Mouse (Mus musculus): ENCODE results near the gene Vapb. TPM values are rescaled to one million over a fixed set of nuclear protein-coding genes. Genes with fewer than 3 reads are reported as not detected.
"Not testable (repeated sequence)": the region's sequence is repeated elsewhere in the genome, so short reads cannot be mapped to it uniquely, and the experiment has no call there.

Gene Vapb
- polyA plus RNA-seq (2015; fragmentation: Nextera tagmentation; extraction: Ambion mirVana) = 2.9 and 5.1 TPM in 2 replicates

DNA sequence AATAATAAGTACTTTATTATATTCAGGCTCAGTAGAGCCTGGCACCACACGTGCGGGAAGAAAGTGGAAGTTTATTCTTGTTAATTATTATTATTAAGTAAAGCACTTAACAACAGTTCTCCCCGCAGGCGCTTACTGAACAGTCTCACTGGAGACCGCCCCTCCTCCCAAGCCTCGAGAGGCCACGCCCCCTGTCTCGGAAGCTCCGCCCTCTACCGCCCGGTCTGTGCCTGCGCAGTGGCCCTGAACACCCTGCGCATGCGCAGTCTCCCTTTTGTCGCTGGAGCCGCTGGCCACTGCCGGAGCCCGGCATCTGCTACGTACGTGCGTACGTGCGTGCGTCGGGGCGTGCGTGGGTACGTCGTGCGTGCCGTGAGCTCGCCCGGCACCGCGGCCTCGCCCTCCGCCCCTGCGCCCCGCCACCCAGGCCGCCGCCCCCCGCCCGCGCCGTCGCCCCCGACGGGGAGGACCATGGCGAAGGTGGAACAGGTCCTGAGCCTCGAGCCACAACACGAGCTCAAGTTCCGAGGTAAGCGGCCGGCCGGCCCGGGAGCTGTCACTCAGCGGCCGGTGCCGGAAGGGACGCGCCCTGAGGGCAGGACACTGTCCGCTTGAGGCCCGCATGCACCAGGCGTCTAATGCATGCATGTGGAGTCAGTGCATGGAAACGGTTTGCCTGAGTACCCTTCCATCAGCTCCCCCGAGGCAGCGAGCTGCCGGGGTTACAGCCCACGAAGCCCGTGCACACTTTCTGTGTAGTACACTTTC lies at the start of gene Vapb:
Gene Vapb, plus strand, starts transcription at position 290 of the 768 bp plus-strand sequence.
- Histone ChIP-seq H3K36me3 (replicated peaks) (no peaks in the 10 kb centered on the region), H3K27me3 (no peaks in the 10 kb centered on the region), H3K4me3 (replicated peaks) (peak within 1 kb of the TSS; percentile 91), H3K27ac (replicated peaks) (peak within 1 kb of the TSS; percentile 76), H3K9ac (peak within 1 kb of the TSS; percentile 82), H3K4me1 (replicated peaks) (peaks cover 34% of the 10 kb centered on the region), H3K4me2 (peak within 1 kb of the TSS; percentile 89), H3K9me3 (replicated peaks) (no peaks in the 10 kb centered on the region)
- WGBS (ENCODE audit: insufficient replicate concordance) = under 1% methylated on average over 70 of the region's 70 CpGs
- peak; percentile 97 for ATAC-seq (ENCODE audit: insufficient read depth)

DNA sequence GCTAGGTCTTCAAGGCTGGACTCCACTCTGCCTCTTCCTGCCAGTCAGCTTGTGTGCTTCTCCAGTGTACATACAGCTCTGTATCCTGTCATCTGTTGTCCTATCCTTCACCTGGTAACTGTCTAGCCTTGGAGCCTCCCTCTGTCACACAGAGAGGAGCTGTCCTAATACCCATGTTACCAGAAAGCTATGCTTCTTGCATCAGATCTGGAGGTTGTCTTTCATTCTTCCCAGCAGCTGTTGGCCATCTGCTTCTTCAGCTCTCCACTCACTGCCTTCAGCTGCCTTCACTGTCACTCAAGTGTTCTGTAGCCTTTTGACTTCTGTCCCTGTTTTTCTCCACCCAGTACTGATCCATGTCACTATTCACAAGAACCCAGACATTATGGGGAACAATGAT lies 47.5 kb upstream of the Vapb start:
- Histone ChIP-seq H3K27ac (replicated peaks) (no peak overlapping the region), H3K36me3 (replicated peaks) (peaks cover 34% of the 10 kb centered on the region), H3K27me3 (no peaks in the 10 kb centered on the region), H3K9ac (no peak overlapping the region), H3K4me2 (no peak overlapping the region), H3K4me3 (replicated peaks) (no peak overlapping the region), H3K9me3 (replicated peaks) (no peaks in the 10 kb centered on the region), H3K4me1 (replicated peaks) (no peaks in the 10 kb centered on the region)
- ATAC-seq (ENCODE audit: insufficient read depth) = no peak

DNA sequence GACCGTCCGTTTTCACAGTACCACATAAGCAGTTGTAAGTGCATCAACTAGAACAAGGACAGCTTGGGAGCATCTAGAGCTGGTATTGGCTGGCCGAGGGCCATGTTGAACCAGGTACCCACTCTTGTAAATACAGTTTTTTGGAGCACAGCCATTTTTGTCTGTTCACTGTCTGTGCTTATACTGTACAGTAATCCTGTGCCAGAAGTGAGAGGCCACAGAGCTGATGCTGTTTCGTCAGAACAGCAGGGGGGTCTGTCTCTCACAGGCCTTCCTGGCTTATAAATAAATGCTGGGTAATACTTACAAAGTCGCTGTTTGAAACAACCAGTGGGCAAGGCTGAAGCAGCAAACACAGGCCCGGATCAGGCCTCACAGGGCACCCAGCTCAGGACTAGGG lies 45.6 kb upstream of the Vapb start:
- Histone ChIP-seq H3K27me3 (no peaks in the 10 kb centered on the region), H3K9me3 (replicated peaks) (no peaks in the 10 kb centered on the region), H3K36me3 (replicated peaks) (peaks cover 53% of the 10 kb centered on the region), H3K4me3 (replicated peaks) (no peak overlapping the region), H3K4me1 (replicated peaks) (no peaks in the 10 kb centered on the region), H3K4me2 (no peak overlapping the region), H3K9ac (no peak overlapping the region), H3K27ac (replicated peaks) (no peak overlapping the region)
- ATAC-seq (ENCODE audit: insufficient read depth) = no peak
- WGBS (ENCODE audit: insufficient replicate concordance) = 81% methylated on average over 6 of the region's 6 CpGs

DNA sequence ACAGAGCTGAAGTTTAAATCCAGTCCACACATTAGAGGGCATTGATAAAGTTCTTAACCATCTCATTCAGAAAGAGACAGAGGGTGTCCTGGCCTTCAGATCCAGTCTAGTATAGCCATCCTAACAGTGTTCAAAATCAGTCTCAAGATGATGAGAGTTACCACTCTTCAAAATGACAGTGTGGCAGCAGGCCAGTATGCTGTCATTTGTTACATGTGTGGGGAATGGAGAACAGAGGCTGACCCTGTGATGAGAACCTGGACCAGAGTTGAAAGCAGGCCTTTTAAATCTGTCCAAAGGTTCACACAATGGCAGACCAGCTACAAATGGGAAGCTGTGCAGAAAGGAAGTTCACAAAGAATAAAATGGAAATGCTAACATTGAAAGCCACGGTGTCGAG lies 44.6 kb upstream of the Vapb start:
- Histone ChIP-seq H3K9me3 (replicated peaks) (no peaks in the 10 kb centered on the region), H3K4me2 (no peak overlapping the region), H3K27me3 (no peaks in the 10 kb centered on the region), H3K4me1 (replicated peaks) (no peaks in the 10 kb centered on the region), H3K9ac (no peak overlapping the region), H3K36me3 (replicated peaks) (peaks cover 62% of the 10 kb centered on the region), H3K4me3 (replicated peaks) (no peak overlapping the region), H3K27ac (replicated peaks) (no peak overlapping the region)
- ATAC-seq (ENCODE audit: insufficient read depth) = no peak
- 75% methylated on average over 2 of the region's 2 CpGs for WGBS (ENCODE audit: insufficient replicate concordance)

DNA sequence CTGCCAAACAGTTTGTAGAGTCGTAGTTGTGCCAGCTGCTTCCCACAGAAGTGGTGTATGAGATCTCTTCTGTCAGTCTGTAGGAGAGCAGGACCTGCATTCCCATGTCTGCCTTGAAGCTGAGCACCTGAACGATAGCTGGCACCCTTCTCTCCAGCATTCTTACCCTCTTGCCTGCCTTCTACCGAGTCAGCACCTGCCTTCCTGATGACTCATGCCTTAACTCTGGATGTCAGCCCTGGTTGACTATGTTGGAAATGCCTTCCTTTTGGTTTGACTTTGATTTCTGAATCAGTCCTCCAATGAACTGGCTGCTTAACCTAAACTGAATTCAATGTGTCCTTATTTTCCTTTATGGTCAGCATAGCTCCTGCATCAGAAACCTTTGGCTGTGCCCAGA lies 38.5 kb upstream of the Vapb start:
- Histone ChIP-seq H3K4me3 (replicated peaks) (no peak overlapping the region), H3K27me3 (no peaks in the 10 kb centered on the region), H3K9ac (no peak overlapping the region), H3K4me1 (replicated peaks) (no peaks in the 10 kb centered on the region), H3K27ac (replicated peaks) (no peak overlapping the region), H3K9me3 (replicated peaks) (no peaks in the 10 kb centered on the region), H3K4me2 (no peak overlapping the region), H3K36me3 (replicated peaks) (peaks cover 84% of the 10 kb centered on the region)
- WGBS (ENCODE audit: insufficient replicate concordance) = 75% methylated on average over 3 of the region's 3 CpGs
- ATAC-seq (ENCODE audit: insufficient read depth) = no peak

DNA sequence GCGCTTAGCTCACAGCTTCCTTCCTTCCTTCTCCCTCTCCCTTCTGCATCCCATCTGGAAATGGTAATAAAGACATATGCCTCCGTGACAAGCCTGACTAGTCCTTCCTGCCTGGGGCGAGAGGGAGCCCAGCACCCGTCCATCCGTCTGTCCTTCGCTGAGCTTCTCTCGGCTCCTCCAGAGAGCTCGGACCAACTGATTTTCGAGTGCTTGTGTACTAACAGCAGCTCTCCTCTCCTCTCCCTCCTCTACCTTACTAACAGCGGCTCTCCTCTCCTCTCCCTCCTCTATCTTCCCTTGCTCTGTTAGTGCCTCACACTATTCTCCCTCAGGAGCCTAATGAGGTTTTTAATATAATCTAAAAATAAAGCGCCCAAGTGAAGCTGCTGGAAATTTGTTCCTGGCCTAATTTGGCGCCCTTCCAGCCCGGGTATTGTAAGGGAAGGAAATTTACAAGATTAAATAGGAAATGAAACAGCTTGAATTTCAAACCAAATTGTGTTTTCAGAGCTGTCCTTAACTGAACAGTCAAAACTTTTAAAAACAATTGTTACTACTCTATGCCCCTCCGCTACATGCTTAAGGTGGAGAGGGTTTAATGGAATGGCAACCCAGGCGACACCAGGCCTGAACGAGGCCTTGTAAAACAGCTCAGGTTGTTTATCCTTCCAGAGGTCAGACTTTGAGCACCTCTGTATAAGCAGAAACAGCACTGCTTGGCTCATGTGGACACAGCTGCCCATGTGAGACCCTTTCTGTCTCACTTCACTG lies 35.0 kb upstream of the Vapb start:
- no peak overlapping the region for H3K4me2 ChIP-seq
- H3K36me3 ChIP-seq (replicated peaks) = peaks cover 58% of the 10 kb centered on the region
- H3K4me3 ChIP-seq (replicated peaks) = no peak overlapping the region
- H3K27me3 ChIP-seq = no peaks in the 10 kb centered on the region
- no peak overlapping the region for H3K9ac ChIP-seq
- H3K4me1 ChIP-seq (replicated peaks) = no peaks in the 10 kb centered on the region
- no peaks in the 10 kb centered on the region for H3K9me3 ChIP-seq (replicated peaks)
- 78% methylated on average over 16 of the region's 16 CpGs for WGBS (ENCODE audit: insufficient replicate concordance)
- no peak overlapping the region for H3K27ac ChIP-seq (replicated peaks)
- ATAC-seq (ENCODE audit: insufficient read depth) = no peak

DNA sequence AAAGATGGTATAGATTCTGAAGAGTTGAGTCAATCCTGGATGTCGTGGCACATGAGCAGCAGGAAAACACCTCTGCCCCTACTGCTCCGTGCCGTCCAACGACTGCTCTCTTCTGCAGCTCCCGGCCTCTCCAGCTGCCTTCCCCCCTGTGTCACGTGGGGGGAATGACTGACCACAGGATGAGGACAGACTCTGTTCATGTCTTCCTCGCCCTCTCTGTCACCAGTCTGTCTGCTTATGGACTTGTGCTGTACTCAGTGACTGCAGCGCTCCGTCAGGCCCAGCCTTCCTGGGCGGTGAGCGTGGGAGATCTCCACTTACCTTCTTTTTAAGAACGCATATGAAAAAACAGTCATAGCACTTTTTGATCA lies 34.5 kb upstream of the Vapb start:
- Histone ChIP-seq H3K9me3 (replicated peaks) (no peaks in the 10 kb centered on the region), H3K4me1 (replicated peaks) (no peaks in the 10 kb centered on the region), H3K4me3 (replicated peaks) (no peak overlapping the region), H3K9ac (no peak overlapping the region), H3K36me3 (replicated peaks) (peaks cover 52% of the 10 kb centered on the region), H3K27me3 (no peaks in the 10 kb centered on the region), H3K27ac (replicated peaks) (no peak overlapping the region), H3K4me2 (no peak overlapping the region)
- WGBS (ENCODE audit: insufficient replicate concordance) = 79% methylated on average over 12 of the region's 12 CpGs
- no peak for ATAC-seq (ENCODE audit: insufficient read depth)

DNA sequence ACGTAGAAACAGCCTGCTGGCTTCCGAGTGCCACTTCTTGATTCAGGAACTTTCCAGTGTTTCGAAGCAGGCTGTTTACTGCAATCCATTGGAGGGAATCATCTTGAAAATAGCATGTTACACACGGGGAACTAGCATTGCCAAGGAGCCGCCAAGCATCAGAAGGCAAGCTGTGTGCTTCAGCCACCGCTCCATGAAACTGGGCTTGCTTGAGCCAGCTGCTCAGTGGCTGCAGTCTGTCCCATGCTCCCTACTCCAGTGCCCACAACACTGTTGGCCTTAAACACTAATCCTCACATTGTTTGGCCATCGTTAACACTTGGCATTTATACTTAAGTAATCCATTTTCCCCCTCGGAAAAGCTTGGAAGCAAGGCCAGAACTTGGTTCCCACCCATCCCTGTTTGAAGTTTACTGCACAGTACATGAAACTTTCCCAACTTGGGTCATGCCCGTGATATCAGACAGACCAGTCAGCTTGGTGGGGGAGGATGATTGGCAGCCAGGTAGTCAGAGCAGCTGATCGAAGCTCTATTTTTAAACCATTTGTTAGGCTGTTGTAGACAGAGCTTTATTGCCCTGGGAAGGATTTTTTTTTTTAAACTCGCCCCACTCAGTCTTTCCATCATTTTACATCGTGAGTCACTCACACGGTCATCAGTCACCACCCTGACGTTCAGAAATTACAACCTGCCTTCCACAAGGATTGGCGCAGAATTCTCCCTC lies 31.3 kb upstream of the Vapb start:
- 82% methylated on average over 15 of the region's 15 CpGs for WGBS (ENCODE audit: insufficient replicate concordance)
- Histone ChIP-seq H3K9me3 (replicated peaks) (no peaks in the 10 kb centered on the region), H3K27ac (replicated peaks) (no peak overlapping the region), H3K4me1 (replicated peaks) (no peaks in the 10 kb centered on the region; the same call in 1 of the 2 replicates), H3K4me3 (replicated peaks) (no peak overlapping the region), H3K9ac (no peak overlapping the region), H3K4me2 (no peak overlapping the region), H3K36me3 (replicated peaks) (peaks cover 33% of the 10 kb centered on the region), H3K27me3 (no peaks in the 10 kb centered on the region)
- ATAC-seq (ENCODE audit: insufficient read depth) = no peak

DNA sequence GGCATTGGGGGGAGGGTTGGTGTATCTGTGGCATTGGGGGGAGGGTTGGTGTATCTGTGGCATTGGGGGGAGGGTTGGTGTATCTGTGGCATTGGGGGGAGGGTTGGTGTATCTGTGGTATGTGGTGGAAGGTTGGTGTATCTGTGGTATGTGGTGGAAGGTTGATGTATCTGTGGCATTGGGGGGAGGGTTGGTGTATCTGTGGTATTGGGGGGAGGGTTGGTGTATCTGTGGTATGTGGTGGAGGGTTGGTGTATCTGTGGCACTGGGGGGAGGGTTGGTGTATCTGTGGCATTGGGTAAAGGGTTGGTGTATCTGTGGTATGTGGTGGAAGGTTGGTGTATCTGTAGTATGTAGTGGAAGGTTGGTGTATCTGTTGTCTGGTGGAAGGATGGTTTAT lies 29.7 kb upstream of the Vapb start:
- not testable (repeated sequence) for ATAC-seq (ENCODE audit: insufficient read depth); H3K4me3 ChIP-seq (replicated peaks); H3K4me2 ChIP-seq; H3K4me1 ChIP-seq (replicated peaks); H3K27ac ChIP-seq (replicated peaks); H3K9ac ChIP-seq; H3K27me3 ChIP-seq; H3K9me3 ChIP-seq (replicated peaks)
- H3K36me3 ChIP-seq (replicated peaks) = peaks cover 19% of the 10 kb centered on the region

DNA sequence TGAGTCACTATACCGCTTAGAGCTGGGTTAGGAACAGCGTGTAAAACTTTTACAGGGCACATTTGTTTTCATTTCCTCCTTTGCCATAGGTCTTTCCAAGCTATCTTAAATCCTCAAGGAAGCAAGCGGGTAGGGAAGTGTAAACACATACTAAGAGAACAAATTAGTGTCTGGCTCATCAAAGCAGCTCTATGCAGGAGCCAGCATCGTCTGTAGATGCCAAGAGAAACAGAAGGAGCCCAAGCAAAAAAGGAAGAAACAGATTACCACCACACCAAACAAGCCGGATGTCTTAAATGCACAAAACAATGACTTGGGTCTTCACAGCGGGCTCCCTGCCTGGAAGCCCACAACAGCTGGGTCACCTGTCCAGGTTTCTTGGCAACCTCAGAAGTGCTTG lies 27.1 kb upstream of the Vapb start:
- H3K27me3 ChIP-seq = no peaks in the 10 kb centered on the region
- H3K27ac ChIP-seq (replicated peaks) = no peak overlapping the region
- H3K36me3 ChIP-seq (replicated peaks) = 0 out of 2 replicates have a peak, but pooled peaks cover 4% of the 10 kb centered on the region
- H3K4me2 ChIP-seq = no peak overlapping the region
- no peak for ATAC-seq (ENCODE audit: insufficient read depth)
- WGBS (ENCODE audit: insufficient replicate concordance) = 68% methylated on average over 6 of the region's 6 CpGs
- H3K4me3 ChIP-seq (replicated peaks) = no peak overlapping the region
- H3K4me1 ChIP-seq (replicated peaks) = no peaks in the 10 kb centered on the region; the same call in 1 of the 2 replicates
- no peak overlapping the region for H3K9ac ChIP-seq
- no peaks in the 10 kb centered on the region for H3K9me3 ChIP-seq (replicated peaks)

DNA sequence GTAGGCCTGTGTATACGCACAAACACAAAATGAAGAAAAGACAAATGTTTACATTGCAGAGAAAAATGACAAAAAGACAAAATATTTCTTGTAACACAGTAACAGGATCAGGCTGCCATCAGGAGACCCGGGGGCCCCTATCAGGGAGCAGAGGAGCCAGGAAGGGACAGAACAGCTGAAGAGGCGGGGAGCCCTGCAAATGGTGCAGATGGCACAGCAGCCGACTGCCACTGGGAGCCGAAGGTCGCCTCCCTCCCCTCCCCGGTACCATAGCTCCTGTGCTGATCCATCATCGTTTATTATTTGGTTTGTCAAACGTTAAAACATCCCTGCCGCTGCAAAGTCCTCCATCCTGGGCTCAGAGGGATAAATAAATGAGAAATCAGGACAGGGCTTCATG lies 24.7 kb upstream of the Vapb start:
- 0 out of 2 replicates have a peak, but pooled peaks cover 4% of the 10 kb centered on the region for H3K36me3 ChIP-seq (replicated peaks)
- no peak overlapping the region for H3K27ac ChIP-seq (replicated peaks)
- H3K9me3 ChIP-seq (replicated peaks) = no peaks in the 10 kb centered on the region
- H3K27me3 ChIP-seq = no peaks in the 10 kb centered on the region
- no peak for ATAC-seq (ENCODE audit: insufficient read depth)
- no peak overlapping the region for H3K4me2 ChIP-seq
- no peak overlapping the region for H3K4me3 ChIP-seq (replicated peaks)
- no peaks in the 10 kb centered on the region; the same call in 1 of the 2 replicates for H3K4me1 ChIP-seq (replicated peaks)
- 58% methylated on average over 10 of the region's 10 CpGs for WGBS (ENCODE audit: insufficient replicate concordance)
- no peak overlapping the region for H3K9ac ChIP-seq

Data from liver, embryonic 15.5 days (tissue).